Mouse (Mus musculus) frontal cortex, adult (tissue): ENCODE data around the gene Creb3l2.

Experiments used
- ATAC-seq: cut with Nextera tagmentation; 2 replicates; pipeline ENCODE4 v1.9.2; 2017; ENCODE audit warnings: mild to moderate bottlenecking, moderate library complexity, mixed read lengths; ENCODE audit not compliant: low TSS enrichment

Gene Creb3l2

DNA sequence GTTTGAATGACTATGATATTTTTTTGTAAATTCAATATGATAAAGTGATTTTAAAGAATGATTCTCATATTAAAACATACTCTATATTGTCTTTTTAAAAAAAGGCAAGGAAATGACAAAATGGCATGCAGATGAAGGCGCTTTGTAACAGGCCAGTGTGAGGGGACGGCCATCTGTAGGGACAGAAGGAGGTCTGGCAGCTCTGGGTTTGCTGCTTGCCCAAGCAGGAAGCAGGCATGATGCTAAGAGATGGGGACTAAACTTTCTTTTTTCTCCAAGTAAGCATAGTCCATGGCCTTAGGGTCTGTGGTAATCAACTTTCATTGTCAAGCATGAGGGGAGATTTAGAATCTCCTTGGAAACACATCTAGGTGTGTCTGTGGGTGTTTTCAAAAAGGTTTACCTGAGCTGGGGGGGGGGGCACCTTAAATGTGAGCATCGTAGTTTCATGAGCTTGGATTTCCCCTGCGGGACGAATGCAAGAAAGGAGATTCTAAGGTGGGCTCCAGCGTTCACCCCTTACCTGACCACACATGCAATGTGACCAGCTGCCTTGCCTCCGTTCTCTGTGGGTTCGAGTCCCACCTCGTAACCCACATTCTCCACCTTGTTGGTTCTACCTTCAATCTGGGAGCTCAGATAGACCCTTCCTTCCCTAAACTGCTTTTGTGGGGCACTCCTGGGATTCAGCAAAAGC is 115.9 kb downstream of the Creb3l2 start:
- no peak for ATAC-seq

DNA sequence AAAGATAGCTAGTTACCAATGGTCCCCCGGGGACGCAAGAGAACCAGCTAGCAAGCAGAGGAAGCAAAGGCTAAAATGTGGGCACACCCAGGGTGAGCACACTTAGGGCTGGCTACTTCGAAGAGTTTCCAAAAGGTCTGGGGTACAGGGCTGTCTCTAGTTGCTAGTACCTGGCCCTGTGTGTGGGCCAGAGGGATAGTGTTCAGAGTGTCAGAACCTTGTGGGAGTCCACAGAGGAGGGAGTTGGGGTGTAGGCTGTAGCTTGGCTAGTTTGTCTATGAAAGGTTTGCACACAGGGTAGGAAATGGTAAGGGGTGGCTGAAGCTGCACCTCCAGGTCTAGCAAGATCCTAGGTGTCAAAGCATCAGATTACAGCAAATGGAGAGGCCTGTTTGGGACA is 116.9 kb downstream of the Creb3l2 start:
- ATAC-seq = no peak

DNA sequence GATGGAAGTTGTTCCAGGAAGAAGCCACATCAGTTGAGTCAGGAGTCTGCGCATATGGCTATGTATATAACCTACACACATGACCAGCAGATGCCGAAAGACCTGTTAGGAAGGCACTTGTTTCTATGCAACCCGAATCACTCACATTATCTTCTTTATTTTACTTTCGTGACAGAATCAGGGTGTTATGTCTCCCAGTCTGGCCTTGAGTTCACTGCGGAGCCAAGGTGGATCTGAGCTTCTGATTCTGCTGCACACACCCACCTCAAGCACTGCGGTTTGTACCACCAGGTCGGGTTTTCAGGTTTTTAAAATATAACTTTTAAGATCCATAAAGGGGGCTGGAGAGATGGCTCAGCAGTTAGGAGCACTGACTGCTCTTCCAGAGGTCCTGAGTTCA is 119.3 kb downstream of the Creb3l2 start:
- ATAC-seq = no peak; the same call in 1 of the 2 replicates

- ATAC-seq = peak; percentile 92
These were observed 119.9 kb downstream of the Creb3l2 start for GRCm38 (mm10) chr6:37322088-37322487.

GRCm38 (mm10) chr6:37317904-37318303 is 124.0 kb downstream of the Creb3l2 start:
- peak; percentile 74 for ATAC-seq

DNA sequence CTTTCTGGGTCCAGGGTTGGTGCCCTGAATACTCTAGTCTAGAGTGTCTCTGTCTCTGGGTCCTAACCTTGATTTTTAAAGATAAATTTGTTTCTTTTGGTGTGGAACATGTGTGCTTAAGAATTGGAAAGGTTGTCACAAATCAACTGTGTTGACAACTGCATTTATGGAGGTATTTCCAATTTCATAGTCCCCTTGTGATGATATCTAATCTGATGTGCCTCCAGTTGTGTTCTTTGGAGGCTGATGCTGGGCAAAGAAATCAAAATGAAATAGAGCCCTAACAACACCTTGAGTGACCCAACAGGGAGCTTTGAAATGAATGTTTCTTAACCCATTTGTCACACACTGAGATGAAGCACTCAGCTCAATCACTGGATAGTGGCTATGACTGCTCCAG is 126.5 kb downstream of the Creb3l2 start:
- no peak for ATAC-seq

- peak; percentile 52; the same call in 1 of the 2 replicates for ATAC-seq
These were observed 131.3 kb downstream of the Creb3l2 start for GRCm38 (mm10) chr6:37310601-37311000.

DNA sequence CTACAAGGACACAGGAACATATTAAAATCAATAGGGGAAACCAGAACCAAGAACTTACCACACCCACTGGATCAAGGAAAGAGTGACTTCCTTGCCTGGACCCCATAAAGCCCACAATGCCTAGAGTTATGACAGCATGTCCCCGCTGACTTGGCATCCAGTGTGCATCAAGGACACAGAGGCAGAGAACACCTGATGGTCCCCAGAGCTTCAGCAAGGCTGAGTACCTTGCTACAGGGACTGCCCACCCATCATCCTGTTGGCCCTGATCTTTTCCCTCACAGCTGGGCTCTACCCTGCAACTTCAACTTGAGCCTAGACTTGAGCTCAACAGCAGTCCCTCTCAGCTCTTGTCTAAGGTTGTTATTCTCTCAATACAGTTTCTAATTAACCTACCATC is 135.3 kb downstream of the Creb3l2 start:
- ATAC-seq = no peak

GRCm38 (mm10) chr6:37300492-37300891 is 141.5 kb downstream of the Creb3l2 start:
- ATAC-seq = peak; percentile 6; the same call in 1 of the 2 replicates

DNA sequence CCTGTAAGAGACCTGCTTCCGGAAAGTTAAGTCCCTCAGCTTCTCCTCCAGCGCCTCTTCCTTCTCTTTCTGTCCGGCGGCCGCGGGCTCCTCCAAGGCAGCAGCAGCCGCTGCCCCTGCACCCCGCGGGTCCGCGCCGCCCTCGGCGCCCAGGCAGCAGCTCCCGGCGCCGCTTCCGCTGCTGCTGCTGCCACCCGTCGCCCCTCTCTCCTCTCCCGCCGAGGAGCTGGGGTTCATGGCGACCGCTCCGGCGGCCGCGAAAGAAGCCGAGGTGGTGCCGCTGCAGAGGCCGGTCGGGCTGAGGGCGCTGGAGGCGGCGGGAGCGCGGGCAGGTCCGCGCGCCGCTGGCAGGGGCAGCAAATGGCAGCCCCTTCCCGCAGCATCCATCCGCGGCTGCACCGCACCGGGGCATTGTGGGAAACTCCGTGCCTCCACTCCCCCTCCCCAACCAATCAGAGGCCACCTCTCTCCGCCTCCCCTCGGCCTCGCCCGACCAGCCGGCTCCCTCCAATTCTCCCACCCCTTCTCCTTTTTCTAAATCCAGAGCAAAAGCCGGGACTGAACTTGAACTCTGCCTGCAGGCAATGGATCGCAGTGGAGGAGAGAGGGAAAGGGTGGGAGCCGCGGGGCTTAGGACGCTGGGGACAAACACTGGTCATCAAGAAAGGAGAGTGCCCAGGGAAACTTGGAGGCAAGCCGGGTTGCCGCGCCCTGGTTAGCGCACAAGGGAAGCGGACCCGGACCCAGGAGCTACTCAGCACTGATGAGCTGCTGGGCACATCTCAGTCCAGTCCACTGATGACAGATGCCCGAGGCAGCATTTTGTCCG is 142.2 kb downstream of the Creb3l2 start, which contains the start of gene Dgki:
Gene Dgki, minus strand, starts transcription at position 623 of the 829 bp plus-strand sequence.
- peak; percentile 83 for ATAC-seq

GRCm38 (mm10) chr6:37298982-37299381 is 143.0 kb downstream of the Creb3l2 start:
- ATAC-seq = no peak

DNA sequence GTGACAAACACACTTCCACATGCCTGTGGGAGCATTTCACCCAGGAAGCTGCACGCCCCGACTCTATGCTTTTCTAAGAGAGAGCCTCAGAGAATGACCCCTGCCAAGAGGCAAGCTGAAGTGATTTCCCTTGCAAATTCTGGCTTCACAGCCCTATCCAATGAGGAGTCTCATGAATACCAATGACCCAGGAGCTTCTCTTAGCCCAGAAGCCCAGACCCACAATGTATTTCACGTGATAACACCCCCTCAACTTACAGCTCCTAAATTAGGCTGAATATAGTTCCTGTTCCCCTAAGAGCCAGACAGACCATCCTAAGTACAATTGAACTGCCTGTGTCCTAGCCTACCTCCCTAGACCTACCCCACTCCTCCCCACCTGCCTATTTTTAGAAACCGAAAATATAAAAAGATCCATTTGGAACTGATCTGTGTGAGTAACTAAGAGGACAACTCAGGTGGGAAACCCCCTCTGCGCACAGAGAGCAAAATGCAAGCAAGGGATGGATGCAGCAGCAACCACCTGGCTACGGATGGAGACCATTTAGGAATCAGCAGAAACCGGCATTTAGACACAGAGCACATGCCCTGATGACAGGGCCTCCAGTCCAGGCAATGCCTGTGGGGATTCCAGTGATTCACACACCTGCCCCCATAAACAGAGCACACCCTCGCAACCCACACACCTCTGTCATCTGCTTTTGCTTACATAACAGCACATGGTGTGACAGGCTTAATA is 144.0 kb downstream of the Creb3l2 start:
- peak; percentile 25; the same call in 1 of the 2 replicates for ATAC-seq

GRCm38 (mm10) chr6:37292068-37292467 is 149.9 kb downstream of the Creb3l2 start:
- no peak for ATAC-seq

DNA sequence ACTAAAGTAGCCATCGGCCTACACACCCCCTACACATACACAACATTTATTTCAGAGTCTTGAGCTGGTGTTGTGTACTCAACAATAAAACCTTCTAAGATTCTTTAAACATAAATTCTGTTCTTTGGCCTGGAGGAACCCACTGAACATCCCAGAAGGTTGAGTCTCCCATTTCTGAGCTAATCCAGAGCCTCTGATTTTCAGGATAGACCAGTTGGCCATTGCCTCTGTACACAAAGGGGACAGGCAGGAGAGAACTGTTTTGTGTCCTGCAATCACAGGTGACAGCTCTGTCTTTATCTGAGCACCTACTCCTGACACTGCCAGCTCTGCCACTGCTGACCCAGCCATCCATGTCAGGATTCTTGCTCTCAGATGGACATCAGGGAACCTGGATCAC is 150.8 kb downstream of the Creb3l2 start:
- ATAC-seq = no peak

DNA sequence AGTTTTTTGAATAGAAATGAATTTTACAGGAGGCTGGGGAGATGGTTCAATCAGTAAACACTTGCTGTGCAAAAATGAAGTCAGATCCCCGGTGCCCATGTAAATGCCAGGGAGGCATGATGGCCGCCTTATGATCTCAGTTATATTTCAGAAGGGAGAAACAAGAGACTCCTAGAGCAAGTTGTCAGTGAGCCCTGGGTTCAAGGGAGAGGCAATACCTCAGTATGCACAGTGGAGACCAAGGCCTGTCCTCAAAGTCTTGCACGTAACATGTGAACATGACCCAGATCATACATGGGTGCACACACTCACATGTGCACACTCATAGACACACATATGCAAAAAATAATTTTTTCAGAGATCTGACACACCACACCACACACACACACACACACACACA is 151.3 kb downstream of the Creb3l2 start:
- ATAC-seq = no peak

DNA sequence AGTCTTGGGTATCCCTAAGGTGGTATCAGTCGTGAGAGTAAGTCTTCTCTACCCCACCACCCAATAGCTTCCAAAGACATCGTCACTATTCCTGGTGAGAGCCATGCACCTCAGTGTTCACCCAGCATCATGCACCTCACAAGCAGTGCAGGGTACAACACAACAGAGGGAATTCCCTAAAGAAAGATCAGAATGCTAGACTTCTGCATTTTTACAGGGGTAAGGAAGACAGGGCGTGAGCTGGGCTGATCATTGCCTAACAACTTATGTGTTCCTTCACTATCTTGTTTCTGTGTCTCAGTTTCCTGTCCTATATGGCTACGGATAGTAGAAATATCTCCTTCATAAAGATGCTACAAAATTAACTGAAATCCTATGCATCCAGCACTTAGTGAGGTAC is 155.8 kb downstream of the Creb3l2 start:
- no peak for ATAC-seq

DNA sequence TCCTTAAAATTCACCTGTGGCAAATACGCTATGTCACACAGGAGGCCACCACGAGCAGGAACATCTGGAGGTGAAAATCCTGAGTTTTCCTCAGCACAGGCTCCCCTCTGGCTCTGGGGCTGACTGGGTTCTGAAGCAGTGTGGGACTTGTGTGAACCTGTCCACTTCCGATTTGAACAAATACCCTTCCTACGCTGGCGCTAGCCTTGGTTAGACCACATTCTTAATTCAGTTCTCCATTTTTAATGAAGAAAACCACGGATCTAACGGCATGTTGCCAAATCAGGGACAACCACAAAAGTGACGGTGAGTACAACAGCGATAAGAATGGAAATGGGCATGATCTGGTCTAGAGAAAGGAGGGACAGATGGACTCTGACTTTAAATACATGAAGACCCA is 157.1 kb downstream of the Creb3l2 start:
- ATAC-seq = no peak

- no peak for ATAC-seq
These were observed 158.6 kb downstream of the Creb3l2 start for GRCm38 (mm10) chr6:37283336-37283735.

- 0 out of 2 replicates have a peak, but pooled peaks have one; percentile 15 for ATAC-seq
These were observed 159.3 kb downstream of the Creb3l2 start for GRCm38 (mm10) chr6:37282659-37283058.
